Mouse (Mus musculus) bone marrow macrophage, adult 2 months (primary cell): Measurements from ENCODE around the gene Igsf21. TPM values are rescaled to one million over a fixed set of nuclear protein-coding genes. Genes with fewer than 3 reads are reported as not detected.

ENCODE experiments used
- H3K27ac ChIP-seq: 2 replicates; pipeline ENCODE4 v1.5.1; 2012; ENCODE audit warnings: low read depth, low read length; ENCODE audit not compliant: insufficient read depth
- H3K4me1 ChIP-seq: 2 replicates; pipeline ENCODE4 v1.6.1; 2012; ENCODE audit warnings: low read length; ENCODE audit not compliant: control insufficient read depth, insufficient read depth
- H3K4me3 ChIP-seq: 2 replicates; pipeline ENCODE4 v1.5.1; 2012; ENCODE audit warnings: mild to moderate bottlenecking, low read length, moderate library complexity; ENCODE audit not compliant: insufficient read depth
- CTCF ChIP-seq: IDR thresholded peaks from 2 replicates; pipeline ENCODE4 v1.5.1; 2012; ENCODE audit warnings: low read depth, mild to moderate bottlenecking, low read length, moderate library complexity
- POLR2A ChIP-seq: IDR thresholded peaks from 2 replicates; pipeline ENCODE4 v1.6.1; 2012; ENCODE audit warnings: mild to moderate bottlenecking, low read depth, low read length, borderline replicate concordance
- polyA plus RNA-seq: library from polyadenylated mRNA; stranded (reverse); fragments of >200 nt; gene quantifications from 2 replicates; pipeline ENCODE4 v1.2.4, GENCODE M21; 2012; ENCODE audit not compliant: missing spikeins, insufficient read depth, insufficient read length

Gene Igsf21
- polyA plus RNA-seq, 1 experiment: not detected

DNA sequence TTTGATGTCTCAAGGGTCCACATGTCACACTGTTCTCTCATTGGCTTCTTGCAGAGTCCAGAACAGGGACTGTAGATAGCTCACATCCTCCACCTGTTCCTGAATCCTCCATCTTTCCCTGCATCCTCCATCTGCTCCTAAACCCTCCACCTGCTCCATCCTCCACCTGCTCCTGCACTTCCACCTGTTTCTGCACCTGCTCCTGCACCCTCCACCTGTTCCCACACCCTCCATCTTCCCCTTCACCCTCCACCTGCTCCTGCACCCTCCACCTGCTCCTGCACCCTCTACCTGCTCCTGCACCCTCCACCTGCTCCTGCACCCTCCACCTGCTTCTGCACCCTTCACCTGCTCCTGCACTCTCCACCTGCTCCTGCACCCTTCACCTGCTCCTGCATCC is 75.4 kb downstream of the Igsf21 start:
- Histone ChIP-seq H3K4me3 (no peak overlapping the region), H3K4me1 (no peaks in the 10 kb centered on the region), H3K27ac (no peak overlapping the region)
- TF ChIP-seq CTCF (no peak), POLR2A (no peak)

DNA sequence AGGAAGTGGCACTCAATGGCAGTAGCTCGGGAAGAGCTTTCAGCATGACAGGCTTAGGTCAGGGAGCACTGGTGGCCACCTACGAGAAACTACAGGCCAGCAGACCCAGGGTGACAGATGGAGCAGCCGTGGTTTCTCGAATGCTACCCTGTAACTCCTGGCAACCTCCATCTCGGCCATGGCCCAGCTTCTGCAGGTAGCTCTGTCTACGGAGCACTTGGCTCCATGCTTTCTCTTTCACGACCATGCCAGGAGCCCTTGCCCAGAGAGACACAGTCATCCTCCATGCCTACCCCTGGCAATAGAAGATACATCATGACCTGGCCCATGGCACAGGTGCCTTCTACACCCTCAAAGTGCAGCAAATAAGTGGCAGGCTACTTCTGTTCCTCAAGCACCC is 80.7 kb downstream of the Igsf21 start:
- Histone ChIP-seq H3K4me3 (no peak overlapping the region), H3K4me1 (no peaks in the 10 kb centered on the region), H3K27ac (no peak overlapping the region)
- TF ChIP-seq POLR2A (no peak), CTCF (no peak)

DNA sequence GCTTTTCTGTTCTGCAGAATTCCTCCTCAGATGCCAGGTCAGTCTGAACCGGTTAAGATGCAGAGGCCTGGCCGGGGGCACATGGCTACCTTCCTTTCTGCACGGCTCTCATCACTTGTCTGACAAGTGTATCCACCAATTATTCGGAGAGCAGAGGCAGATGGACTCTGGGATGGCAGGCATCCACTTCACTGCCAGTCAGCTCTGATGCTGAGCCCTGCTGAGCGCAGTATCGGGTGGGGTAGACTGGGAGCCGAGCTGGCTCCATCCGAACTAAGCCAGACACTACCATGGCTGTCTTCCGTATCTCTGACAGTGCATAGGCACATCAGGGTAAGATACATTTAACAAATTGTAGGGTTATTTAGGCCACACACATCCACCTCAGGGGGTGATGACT is 81.9 kb downstream of the Igsf21 start:
- no peaks in the 10 kb centered on the region for H3K4me1 ChIP-seq
- H3K27ac ChIP-seq: no peak overlapping the region
- TF ChIP-seq POLR2A (no peak), CTCF (no peak)
- H3K4me3 ChIP-seq: no peak overlapping the region

DNA sequence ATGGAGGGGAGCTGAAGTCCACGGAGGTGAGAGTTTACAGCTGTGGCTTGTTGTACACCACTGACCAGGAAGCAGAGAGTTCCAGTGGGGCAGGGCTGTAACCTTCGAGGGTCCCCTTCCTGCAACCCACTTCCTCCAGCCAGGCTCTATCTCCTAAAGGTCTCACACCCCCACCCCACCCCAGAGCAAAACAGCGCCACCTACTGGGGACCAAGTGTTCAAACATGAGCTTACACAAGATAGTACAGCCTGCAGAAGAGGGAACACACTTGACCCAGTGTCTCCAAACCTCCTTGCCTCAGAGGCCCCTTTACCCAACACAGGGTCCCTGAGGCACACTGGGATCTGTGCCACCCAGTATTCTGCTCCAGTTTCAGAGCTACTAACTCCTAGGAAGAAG is 87.0 kb downstream of the Igsf21 start:
- Histone ChIP-seq H3K4me3 (no peak overlapping the region), H3K4me1 (no peaks in the 10 kb centered on the region), H3K27ac (no peak overlapping the region)
- TF ChIP-seq POLR2A: no peak
- TF ChIP-seq CTCF: no peak

DNA sequence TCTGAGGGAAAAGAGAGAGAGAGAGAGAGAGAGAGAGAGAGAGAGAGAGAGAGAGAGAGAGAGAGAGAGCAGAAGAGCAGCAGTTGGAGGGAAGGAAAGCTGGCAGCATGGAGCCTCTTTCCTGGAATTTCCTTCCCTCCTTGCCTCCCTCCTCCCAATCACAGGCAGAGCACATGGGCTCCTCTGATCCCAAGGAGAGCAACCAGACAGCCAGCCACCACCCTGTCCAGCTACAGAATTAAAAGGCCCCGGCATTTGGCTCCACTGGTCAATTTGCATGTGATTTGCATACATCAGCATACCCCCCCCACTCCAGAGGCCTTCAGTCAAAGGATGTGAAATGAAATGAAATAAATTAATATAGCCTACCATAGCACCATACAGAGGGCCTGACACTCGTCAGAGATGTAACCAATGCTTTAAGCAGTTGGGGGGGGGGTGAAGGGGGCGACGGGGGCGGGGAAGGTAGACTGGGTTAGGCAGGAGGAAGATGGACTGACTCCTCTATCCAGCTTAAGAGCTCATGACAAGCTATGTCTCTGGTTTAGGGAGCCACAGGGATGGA is 91.6 kb downstream of the Igsf21 start:
- H3K4me1 ChIP-seq: no peaks in the 10 kb centered on the region
- no peak overlapping the region for H3K27ac ChIP-seq
- H3K4me3 ChIP-seq: no peak overlapping the region
- TF ChIP-seq CTCF (no peak), POLR2A (no peak)

DNA sequence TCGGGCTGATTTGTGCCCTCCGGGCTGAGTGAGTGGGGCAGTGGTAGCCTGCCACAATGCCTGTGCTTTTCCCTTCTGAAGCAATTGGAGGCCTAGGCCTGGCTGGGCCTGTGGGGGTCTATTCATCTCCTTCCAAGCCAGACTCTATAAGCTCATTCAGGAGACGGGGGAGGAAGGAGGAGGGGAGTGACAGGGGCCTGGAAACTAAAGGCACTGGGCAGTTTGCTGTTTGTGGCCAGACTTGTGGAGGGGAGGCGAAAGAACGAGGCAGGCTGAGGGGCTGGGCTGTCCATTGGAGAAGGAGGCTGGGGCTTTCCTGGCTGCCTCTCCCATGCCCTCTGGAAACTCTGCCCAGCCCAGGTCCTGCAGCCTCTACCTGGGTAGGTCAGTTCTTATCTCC is 92.1 kb downstream of the Igsf21 start:
- H3K27ac ChIP-seq: no peak overlapping the region
- H3K4me3 ChIP-seq: no peak overlapping the region
- TF ChIP-seq POLR2A (no peak), CTCF (no peak)
- H3K4me1 ChIP-seq: no peaks in the 10 kb centered on the region

DNA sequence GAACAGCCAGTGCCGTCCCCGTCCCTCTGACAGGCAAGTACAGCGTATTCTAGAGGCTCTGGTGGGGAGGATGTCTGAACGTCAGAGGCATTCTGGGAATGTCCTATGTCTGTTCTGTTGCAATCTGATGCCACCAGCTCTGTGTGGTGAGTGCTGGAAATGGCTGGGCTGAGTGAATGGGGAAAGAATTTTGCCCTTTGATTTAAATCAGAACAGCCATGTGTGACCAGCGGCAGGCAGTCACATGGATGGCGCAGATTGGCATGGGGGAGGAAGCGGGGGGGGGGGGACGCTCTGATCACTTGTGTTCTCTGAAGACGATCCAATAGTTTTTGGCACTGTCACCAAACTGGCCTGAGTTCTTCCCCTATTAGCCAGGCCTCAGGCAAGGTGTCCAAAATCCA is 92.9 kb downstream of the Igsf21 start:
- Histone ChIP-seq H3K4me3 (no peak overlapping the region), H3K27ac (no peak overlapping the region), H3K4me1 (no peaks in the 10 kb centered on the region)
- TF ChIP-seq POLR2A (no peak), CTCF (no peak)

DNA sequence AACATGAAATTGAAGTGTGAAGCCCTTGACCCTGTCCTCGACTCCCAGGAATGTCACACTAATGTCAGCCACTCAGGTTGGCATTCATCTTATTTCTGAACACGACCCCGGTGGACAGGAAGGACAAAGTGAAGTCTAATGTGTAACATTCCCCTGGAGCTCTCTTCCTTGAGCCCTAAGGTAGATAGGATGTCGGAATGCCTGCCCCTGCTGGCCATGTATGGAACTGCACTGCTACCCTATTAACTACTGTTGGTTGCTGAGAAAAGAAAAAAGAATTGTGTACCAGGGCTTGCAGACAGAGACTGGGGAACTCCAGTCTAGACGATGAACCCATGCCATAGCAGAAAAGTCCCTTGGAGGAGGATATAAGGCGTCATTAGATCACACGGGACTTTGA is 93.5 kb downstream of the Igsf21 start:
- no peaks in the 10 kb centered on the region for H3K4me1 ChIP-seq
- H3K27ac ChIP-seq: no peak overlapping the region
- TF ChIP-seq POLR2A (no peak), CTCF (no peak)
- no peak overlapping the region for H3K4me3 ChIP-seq

DNA sequence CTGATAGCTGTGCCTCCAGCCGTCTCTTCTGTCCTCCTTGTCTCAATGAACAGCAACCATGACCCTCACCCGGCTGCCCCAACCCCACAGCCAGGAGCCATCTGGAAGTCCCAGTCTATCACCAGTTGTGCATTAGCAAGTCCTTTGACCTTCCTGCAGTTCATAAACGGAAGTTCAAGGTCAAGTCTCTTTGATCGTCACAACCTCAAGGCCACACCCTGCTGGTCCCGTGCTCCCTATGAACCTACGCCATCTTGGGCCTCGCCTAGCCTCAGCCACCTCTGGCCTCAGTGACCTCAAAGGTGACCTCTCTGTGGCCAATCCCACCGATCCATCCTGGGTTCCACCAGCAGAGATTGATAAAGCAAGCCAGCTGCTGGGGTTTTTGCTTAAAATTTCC is 96.9 kb downstream of the Igsf21 start:
- Histone ChIP-seq H3K27ac (no peak overlapping the region), H3K4me3 (no peak overlapping the region), H3K4me1 (no peaks in the 10 kb centered on the region)
- no peak for TF ChIP-seq CTCF
- TF ChIP-seq POLR2A: no peak

DNA sequence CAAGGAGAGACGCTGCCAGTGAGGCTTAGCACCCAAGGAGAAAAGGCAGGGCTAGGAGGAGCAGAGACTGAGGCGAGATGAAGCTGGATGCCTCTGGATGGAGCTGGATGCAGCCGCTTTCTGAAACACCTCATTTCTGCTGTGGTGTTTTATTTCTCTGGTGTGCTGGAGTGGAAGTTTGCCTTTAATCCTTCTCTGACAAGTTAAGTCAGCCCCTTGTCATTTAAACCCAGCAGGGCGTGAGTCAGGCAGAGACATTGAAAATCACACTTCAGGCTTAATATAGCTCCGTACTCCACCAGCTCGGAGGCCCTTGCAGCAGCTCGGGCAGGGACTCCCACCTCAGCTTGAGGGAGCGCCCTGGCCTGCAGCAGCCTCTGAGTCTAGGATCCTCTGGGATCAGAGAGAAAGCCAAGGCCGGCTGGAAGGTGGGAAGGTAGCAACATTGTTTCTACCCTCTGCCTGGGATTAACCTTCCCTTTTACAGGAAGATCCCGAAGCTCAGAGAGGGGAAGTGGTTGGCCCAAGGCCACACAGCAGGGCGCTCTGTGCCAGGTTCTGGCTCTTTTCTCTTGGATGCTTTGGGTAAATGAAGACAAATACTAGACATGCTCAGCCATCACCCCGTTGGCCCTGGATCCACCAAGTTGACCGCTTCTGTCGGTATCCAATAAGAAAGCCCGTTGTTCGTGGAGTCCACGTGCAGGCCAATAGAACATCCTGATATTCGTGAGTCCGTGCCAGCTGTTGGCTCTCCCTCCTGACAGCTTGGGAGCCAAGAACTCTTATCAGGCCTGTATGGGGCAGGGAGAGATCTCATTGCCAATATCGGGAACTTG is 98.5 kb downstream of the Igsf21 start:
- TF ChIP-seq CTCF (no peak), POLR2A (no peak)
- H3K4me1 ChIP-seq: no peaks in the 10 kb centered on the region
- H3K27ac ChIP-seq: no peak overlapping the region
- no peak overlapping the region for H3K4me3 ChIP-seq

DNA sequence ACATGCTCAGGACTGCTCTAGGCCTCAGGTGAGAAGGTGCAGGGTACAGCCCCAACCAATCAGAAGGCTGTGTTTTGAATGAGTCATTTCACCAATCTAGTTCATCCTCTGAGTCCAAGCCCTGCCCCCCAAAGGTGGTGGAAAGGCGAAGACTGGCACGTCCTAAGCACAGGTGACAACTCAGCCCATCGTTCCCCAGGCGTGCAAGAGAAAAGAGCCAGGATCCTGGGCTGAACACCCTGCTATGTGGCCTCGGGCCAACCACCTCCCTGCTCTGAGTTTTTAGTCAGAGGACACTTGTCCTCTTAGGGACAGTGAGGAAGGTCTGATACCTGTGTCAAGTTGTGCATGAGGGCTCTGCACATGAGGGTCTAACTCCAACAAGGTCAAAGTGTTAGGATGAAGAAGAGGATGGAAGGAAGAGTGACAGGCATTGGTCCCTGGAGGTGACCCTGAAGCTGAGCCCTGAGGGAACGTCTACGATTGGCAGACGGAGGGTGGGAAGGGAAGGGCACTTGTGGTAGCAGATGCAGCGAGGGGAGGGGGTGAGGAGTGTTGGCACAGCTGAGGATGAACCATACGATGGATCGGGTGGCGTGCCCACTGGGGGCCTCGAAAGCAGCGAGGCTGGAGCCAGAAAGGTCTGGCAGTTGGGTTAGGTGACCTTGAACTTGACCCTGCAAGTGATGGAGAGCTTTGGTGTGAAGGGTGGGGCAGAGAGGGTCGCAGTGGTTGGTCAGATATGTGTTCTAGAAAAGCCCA is 99.3 kb downstream of the Igsf21 start:
- H3K4me1 ChIP-seq: no peaks in the 10 kb centered on the region
- no peak for TF ChIP-seq CTCF
- TF ChIP-seq POLR2A: no peak
- H3K4me3 ChIP-seq: no peak overlapping the region
- H3K27ac ChIP-seq: no peak overlapping the region
